Mouse (Mus musculus) ovary, adult 2 months (tissue): Measurements from ENCODE around the gene Psg25. TPM values are rescaled to one million over a fixed set of nuclear protein-coding genes. Genes with fewer than 3 reads are reported as not detected.

ENCODE experiments used
- polyA plus RNA-seq: library from polyadenylated mRNA; depleted of rRNA; stranded (reverse); fragments of >200 nt; gene quantifications from 2 replicates; pipeline ENCODE4 v1.2.3, GENCODE M21; 2012; rRNA removed

The Psg25 gene
- polyA plus RNA-seq, result not detected in 2 replicates

GRCm38 (mm10) chr7:18532169-18532568 lies at the start of gene Psg25:
Psg25 (minus strand) TSS chr7:18532269.

GRCm38 (mm10) chr7:18567205-18567604 lies 35.1 kb upstream of the Psg25 start, which contains the start of gene Psg27:
Psg27 (minus strand) TSS chr7:18567305.

DNA sequence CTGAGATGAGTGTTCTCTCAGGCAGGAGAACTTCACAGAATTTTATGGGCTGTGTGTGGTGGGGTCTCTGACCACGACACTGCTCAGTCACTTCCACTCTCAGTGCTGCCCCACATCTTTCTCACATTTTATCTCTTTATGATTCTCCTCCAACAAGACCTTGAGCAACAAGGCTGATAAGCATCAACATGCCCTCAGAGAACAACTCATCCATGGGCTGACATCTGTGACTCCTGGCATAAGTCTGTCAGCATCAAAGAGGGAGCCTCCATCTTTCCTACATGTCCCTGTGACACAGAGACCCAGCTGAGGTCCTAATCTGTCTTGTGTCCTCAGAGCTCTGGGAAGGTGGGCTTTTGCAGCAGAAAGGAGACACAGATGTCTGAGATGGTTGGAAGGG lies 48.0 kb downstream of the Psg25 start, which contains the start of gene Psg26:
Gene Psg26 (minus strand): TSS at position 101 of the 400 bp plus-strand sequence.

Other genes with a start within 250 kb of the Psg25 start
- not detected in 2 replicates for gene Psg18, start 177.3 kb downstream of the Psg25 start, polyA plus RNA-seq
- gene Psg28, start 100.2 kb downstream of the Psg25 start, polyA plus RNA-seq, result not detected in 2 replicates
- gene Psg26, start 48.1 kb downstream of the Psg25 start, polyA plus RNA-seq, result not detected in 2 replicates
- gene Psg27, start 35.0 kb upstream of the Psg25 start, polyA plus RNA-seq, result not detected in 2 replicates
- gene Psg23, start 84.2 kb upstream of the Psg25 start, polyA plus RNA-seq, result not detected in 2 replicates
- gene Psg21, start 124.5 kb upstream of the Psg25 start, polyA plus RNA-seq, result not detected in 2 replicates
- 0.18 and 0.20 TPM in 2 replicates for gene Psg20, start 153.9 kb upstream of the Psg25 start, polyA plus RNA-seq
- gene Psg22, start 185.8 kb upstream of the Psg25 start, polyA plus RNA-seq, result not detected in 2 replicates